Mouse (Mus musculus) spleen, postnatal 4 days (tissue): ENCODE results near the gene Nxn.

Source experiments
- DNase-seq, 2 experiments: peaks; one replicate each; pipeline ENCODE4 v3.0.0; 2022; ENCODE audit warnings: low spot score in 2 of 2

Nxn gene

DNA sequence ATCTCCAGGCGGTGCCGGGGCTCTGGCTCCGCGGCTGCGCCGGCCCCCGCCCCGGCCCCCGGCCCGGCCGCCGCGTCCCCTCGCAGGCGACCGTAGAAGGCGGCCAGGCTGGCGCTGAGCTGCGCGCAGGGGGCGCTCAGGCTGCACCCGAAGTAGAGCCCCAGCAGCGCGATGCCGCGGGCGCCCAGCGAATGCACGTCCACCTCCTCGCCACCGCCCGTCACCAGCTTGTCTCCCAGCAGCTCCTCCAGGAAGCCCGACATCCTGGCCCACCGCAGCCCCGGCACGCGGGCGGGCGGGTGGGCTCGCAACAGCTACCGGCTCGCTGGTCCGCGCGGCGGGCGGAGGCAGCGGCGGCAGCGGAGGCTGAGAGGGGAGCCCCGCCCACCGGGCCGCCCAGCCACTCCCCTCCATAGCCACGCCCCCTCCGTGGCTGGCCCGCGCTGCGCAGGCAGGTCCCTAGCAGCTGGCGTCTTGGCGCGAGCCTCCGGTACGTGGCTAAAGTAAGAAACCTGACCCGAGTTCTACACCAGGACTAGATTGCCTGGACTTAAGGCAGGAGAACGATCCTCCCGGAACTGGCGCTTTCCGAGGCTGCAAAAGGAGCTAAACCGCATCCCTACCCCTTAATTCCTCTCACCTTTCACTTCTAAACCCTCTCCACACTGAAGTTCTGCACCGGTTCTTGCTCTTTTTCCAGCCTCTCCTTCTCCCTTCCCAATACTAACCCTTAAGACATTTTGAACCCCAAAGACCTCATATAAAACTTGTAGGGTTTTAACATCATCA is at the start of gene Nxn:
Gene Nxn, minus strand, starts transcription at position 343 of the 789 bp plus-strand sequence.
- DNase-seq = peak; percentile 93 to 98

- DNase-seq = no peak
Measured at GRCm38 (mm10) chr11:76446251-76446650, 47.3 kb upstream of the Nxn start.

- DNase-seq = no peak
Measured at GRCm38 (mm10) chr11:76445459-76445858, 46.5 kb upstream of the Nxn start.

- no peak for DNase-seq
Measured at GRCm38 (mm10) chr11:76439666-76440065, 40.7 kb upstream of the Nxn start.

DNA sequence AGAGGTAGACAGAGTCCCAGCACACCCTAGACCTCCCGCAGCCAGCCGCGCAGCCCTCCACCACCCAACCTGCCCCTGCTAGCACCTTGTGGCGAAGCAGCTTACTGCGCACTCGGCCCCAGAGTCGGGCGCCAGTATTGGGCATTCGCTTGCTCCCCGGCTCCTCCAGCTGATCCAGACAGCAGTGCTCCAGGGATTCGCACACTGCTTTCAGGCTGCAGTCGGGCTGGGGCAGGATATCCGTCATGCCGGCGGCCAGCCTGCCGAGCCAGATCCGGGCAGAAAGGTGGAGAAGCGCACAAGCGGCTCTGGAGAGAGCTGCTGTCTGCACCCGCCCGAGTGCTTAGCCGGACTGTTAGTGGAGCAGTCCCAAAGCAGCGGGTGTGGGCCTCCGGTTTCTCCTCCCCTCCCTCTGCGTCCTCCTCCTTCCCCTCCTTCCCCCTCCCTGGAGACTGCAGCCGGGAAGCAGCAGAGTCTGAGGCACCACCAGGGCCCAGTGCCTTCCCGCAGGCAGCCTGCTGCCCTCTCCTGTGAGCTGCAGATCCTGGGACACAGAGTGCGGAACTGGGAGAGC is 38.0 kb upstream of the Nxn start:
- DNase-seq = no peak

- no peak for DNase-seq
Measured at GRCm38 (mm10) chr11:76436009-76436408, 37.1 kb upstream of the Nxn start.

GRCm38 (mm10) chr11:76429966-76430631 is 31.2 kb upstream of the Nxn start:
- no peak for DNase-seq

- no peak for DNase-seq
Measured at GRCm38 (mm10) chr11:76429556-76429955, 30.6 kb upstream of the Nxn start.

DNA sequence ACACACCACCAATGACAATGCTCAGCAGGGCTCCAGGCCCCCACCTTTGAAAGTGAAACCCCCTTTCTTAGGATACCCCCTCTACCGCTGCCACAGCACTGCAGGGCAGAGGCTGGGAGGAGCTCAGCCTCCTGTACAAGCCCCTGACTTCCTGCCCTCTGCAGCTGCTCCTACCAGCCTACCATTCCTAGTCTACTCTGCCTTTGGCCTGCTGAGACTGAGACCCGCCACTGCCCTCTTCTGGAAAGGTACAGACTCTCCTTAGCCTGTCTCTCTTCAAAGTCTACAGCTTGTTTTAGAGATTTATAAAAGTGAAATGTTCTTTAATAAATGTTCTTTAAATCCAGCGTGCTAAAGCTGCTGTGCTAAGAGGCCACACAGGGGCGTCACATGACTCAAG is 30.1 kb upstream of the Nxn start:
- DNase-seq = no peak

GRCm38 (mm10) chr11:76427781-76428180 is 28.8 kb upstream of the Nxn start:
- no peak for DNase-seq

GRCm38 (mm10) chr11:76425749-76426148 is 26.8 kb upstream of the Nxn start:
- no peak for DNase-seq

DNA sequence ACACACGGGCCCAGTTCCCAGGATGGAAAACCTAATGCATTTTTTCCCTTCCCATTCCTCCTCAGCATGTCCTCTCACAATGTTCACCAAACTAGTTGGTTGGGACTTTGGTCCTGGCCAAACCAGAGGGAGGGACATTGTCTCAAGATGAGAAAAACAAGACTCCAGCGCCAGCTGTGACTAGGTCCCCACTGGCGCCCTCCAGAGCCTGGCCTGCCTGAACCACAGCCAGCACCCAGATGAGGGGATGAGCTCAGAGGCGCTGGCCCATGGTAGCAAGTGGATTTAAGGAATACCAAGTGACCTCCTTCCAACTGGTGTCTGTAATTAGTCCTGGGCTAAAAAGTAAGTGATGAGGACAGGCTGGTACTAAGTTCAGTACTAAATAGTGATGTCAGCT is 22.0 kb upstream of the Nxn start:
- DNase-seq = no peak

DNA sequence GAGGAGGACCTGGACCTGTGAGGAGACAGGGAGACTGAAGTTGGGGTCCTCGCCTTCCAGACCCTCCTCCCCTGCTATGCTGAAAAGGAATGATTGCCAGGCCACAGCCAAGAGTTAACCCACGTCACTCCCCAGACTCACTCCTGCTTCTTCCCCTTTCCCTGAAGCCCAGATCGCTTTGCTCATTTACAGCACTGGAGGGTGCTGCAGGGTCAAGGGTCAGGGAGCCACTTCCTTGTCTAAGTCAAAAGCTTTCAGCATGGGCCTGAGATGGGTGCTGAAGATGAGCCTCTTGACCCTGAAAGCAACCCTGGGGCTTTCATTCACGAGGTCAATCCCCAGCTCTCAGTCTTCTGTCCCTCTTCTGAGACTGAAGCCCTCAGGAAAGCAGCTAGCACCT is 20.2 kb upstream of the Nxn start:
- peak; percentile 29 to 68 for DNase-seq

DNA sequence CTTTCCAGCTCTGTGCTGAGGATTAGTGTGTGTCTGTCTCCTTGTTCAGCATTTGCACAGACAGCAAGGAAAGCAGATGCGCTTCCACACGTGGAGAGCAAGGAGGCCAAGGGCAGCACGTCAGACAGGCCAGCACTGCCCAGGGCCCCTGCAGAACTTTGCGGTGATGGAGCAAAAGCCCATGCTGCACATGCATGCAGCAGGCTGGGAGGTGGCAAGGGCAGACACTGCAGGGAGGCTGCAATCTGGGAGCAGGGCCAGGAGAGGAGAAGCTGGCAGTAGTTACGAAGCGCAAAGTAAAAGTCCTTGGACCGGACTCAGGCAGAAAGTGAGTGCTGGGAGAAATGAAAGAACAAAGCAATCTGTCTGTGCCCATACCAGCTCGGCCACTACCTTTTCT is 19.5 kb upstream of the Nxn start:
- no peak for DNase-seq

- DNase-seq = no peak
Measured at GRCm38 (mm10) chr11:76415985-76416384, 17.0 kb upstream of the Nxn start.

- DNase-seq = no peak
Measured at GRCm38 (mm10) chr11:76415001-76415400, 16.1 kb upstream of the Nxn start.

DNA sequence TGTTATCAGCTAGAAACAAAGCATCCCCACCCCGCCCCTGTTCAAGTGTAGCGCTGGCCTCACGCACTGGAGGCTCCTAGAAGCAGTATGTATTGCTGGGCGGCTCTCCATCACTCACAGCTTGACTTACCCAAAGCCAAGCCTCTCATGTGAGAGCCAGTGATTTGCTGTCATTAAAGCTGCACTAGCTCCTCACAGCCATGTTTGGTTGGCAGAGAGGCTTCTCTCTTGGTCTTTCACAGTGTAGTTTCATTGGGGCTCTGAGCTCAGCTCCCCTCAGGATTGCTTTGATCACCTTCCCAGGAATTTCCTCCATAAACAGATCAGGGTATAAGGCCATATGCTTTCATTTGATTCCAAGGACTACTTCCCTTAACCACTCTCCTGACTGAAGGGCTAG is 14.3 kb upstream of the Nxn start:
- DNase-seq = no peak

- DNase-seq = peak; percentile 50 to 87
Measured at GRCm38 (mm10) chr11:76410826-76411225, 11.9 kb upstream of the Nxn start.

- DNase-seq = peak; percentile 93 to 98
Measured at GRCm38 (mm10) chr11:76406702-76407583, 8.0 kb upstream of the Nxn start, which contains the start of gene Timm22. Gene Timm22 (plus strand): TSS chr11:76406952.

GRCm38 (mm10) chr11:76405626-76406264 is 6.8 kb upstream of the Nxn start:
- no peak for DNase-seq

- no peak for DNase-seq
Measured at GRCm38 (mm10) chr11:76405113-76405512, 6.2 kb upstream of the Nxn start.
